14 mouse cellular contexts compared by ENCODE assay signal in the genomic region with DNA sequence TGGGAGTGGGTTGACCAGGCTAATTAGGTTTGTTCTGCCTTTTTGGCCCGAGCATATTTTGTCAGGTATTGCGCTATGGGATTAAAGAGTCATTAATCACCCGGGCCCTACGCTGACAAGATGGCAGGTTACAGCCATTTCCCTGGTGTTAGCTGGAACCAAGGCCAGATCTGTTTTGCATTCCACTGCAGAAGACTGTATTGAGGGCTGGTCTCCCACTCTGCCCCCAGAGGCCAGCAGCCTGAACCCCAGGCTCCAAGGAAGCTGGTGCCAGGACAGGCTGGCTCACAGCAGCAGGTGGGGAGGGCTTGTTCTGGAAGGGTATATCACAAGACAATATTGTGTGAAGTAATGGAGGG.
DNase-seq lines count a peak whose midpoint lies in the region; ATAC-seq and TF ChIP-seq lines count a peak whose summit lies in the region.
"Had no signal": no experiment of that assay in that cellular context is flagged by ENCODE, and none has a peak within 500 bp of the region (broad histone marks: within the 10 kb centered on the region; RNA-seq: fewer than 3 reads in every experiment).

No protein-coding gene starts in this region.

- H3K4me3 ChIP-seq in kidney, embryonic 16.5 days (ENCODE audit: low read length): no peak overlapping the region
- H3K4me3 ChIP-seq in forebrain, embryonic 14.5 days (ENCODE audit: low read depth, low read length): no peak overlapping the region
- no peak overlapping the region for H3K4me3 ChIP-seq in hindbrain, postnatal 0 days (ENCODE audit: low read length)
- H3K4me3 ChIP-seq in heart, adult 2 months: no peak overlapping the region
- H3K4me3 ChIP-seq: embryonic facial prominence, embryonic 12.5 days; heart, embryonic 10.5 days had no signal

- no peaks in the 10 kb centered on the region for H3K79me2 ChIP-seq in heart, adult 2 months (replicated peaks; ENCODE audit: control insufficient read depth, insufficient read depth, low read length)

- no peak overlapping the region for H3K9ac ChIP-seq in kidney, embryonic 16.5 days (replicated peaks; ENCODE audit: low read length)
- no peak overlapping the region for H3K9ac ChIP-seq in forebrain, embryonic 14.5 days (ENCODE audit: low read length)
- H3K9ac ChIP-seq in hindbrain, postnatal 0 days (replicated peaks; ENCODE audit: low read length): no peak overlapping the region
- no peak overlapping the region for H3K9ac ChIP-seq in heart, adult 2 months (ENCODE audit: low read depth, low read length)
- H3K9ac ChIP-seq: embryonic facial prominence, embryonic 12.5 days; liver, embryonic 14.5 days had no signal

- intact Hi-C loops in heart, adult 2 months (cut with DNase I): no loop called here

- H3K9me3 ChIP-seq in kidney, embryonic 16.5 days (ENCODE audit: low read length): peaks cover 4% of the 10 kb centered on the region; the same call in 1 of the 2 replicates
- peaks cover 3% of the 10 kb centered on the region; the same call in 1 of the 2 replicates for H3K9me3 ChIP-seq in forebrain, embryonic 14.5 days (replicated peaks; ENCODE audit: control insufficient read depth, low read length)
- no peaks in the 10 kb centered on the region for H3K9me3 ChIP-seq in hindbrain, postnatal 0 days (ENCODE audit: low read length)
- H3K9me3 ChIP-seq: embryonic facial prominence, embryonic 12.5 days; heart, embryonic 10.5 days had no signal

- no peak overlapping the region for H3K27ac ChIP-seq in kidney, embryonic 16.5 days (ENCODE audit: low read length)
- H3K27ac ChIP-seq in forebrain, embryonic 14.5 days (ENCODE audit: low read depth, low read length): no peak overlapping the region
- H3K27ac ChIP-seq in hindbrain, postnatal 0 days: no peak overlapping the region
- no peak overlapping the region for H3K27ac ChIP-seq in heart, adult 2 months
- H3K27ac ChIP-seq: embryonic facial prominence, embryonic 12.5 days; heart, embryonic 10.5 days; liver, embryonic 14.5 days had no signal

- no peak for TF ChIP-seq POLR2A in heart, adult 2 months (IDR thresholded peaks at IDR 0.05; ENCODE audit: insufficient read depth, low read depth, low read length)

- H3K4me2 ChIP-seq in kidney, embryonic 16.5 days (replicated peaks; ENCODE audit: low read depth, low read length): no peak overlapping the region
- no peak overlapping the region for H3K4me2 ChIP-seq in forebrain, embryonic 14.5 days (ENCODE audit: low read length)
- no peak overlapping the region for H3K4me2 ChIP-seq in hindbrain, postnatal 0 days (ENCODE audit: low read depth, low read length)
- H3K4me2 ChIP-seq: embryonic facial prominence, embryonic 12.5 days had no signal

- DNase-seq in kidney, adult 9 months: no peak
- no peak for DNase-seq in forebrain, embryonic 14.5 days (ENCODE audit: low spot score)
- DNase-seq in hindbrain, postnatal 0 days (ENCODE audit: low spot score): no peak
- peak; percentile 40 for DNase-seq in retina, embryonic 14.5 days (ENCODE audit: low spot score)
- DNase-seq in layer of hippocampus, adult 18-20 months (ENCODE audit: low spot score in 2 of 2): no peak
- DNase-seq in frontal cortex, postnatal 14 days (ENCODE audit: low spot score in 2 of 2): no peak
- DNase-seq in heart, adult 2 months: no peak
- DNase-seq: adrenal gland, postnatal 36 days; heart, postnatal 36 days; kidney, adult 2 months had no signal

- WGBS in kidney, embryonic 16.5 days: 57% methylated on average over 4 of the region's 4 CpGs
- 0% methylated on average over 4 of the region's 4 CpGs for WGBS in forebrain, embryonic 14.5 days
- WGBS in hindbrain, postnatal 0 days: 19% methylated on average over 4 of the region's 4 CpGs
- 96% methylated on average over 4 of the region's 4 CpGs for WGBS in heart, adult 2 months

- no peak for TF ChIP-seq EP300 in heart, adult 2 months (IDR thresholded peaks at IDR 0.05; ENCODE audit: insufficient read depth, low read depth, low read length)

- TF ChIP-seq CTCF in hindbrain, postnatal 0 days (IDR thresholded peaks at IDR 0.05; ENCODE audit: low read depth): no peak
- TF ChIP-seq CTCF in heart, adult 2 months (IDR thresholded peaks at IDR 0.05): no peak

- peaks cover 4% of the 10 kb centered on the region for H3K4me1 ChIP-seq in kidney, embryonic 16.5 days (ENCODE audit: insufficient read depth, low read length)
- peaks cover 15% of the 10 kb centered on the region for H3K4me1 ChIP-seq in forebrain, embryonic 14.5 days (ENCODE audit: control insufficient read depth, insufficient read depth, low read length)
- no peaks in the 10 kb centered on the region; the same call in 1 of the 2 replicates for H3K4me1 ChIP-seq in hindbrain, postnatal 0 days (ENCODE audit: insufficient read depth, low read length)
- no peaks in the 10 kb centered on the region; the same call in 1 of the 2 replicates for H3K4me1 ChIP-seq in heart, adult 2 months (ENCODE audit: control insufficient read depth, insufficient read depth, low read length)
- H3K4me1 ChIP-seq: embryonic facial prominence, embryonic 12.5 days had no signal

- no peaks in the 10 kb centered on the region for H3K27me3 ChIP-seq in kidney, embryonic 16.5 days (ENCODE audit: insufficient read depth, low read length)
- peaks cover 28% of the 10 kb centered on the region for H3K27me3 ChIP-seq in forebrain, embryonic 14.5 days (replicated peaks; ENCODE audit: control insufficient read depth, insufficient read depth, low read length)
- H3K27me3 ChIP-seq in hindbrain, postnatal 0 days (ENCODE audit: insufficient read depth, low read length): peaks cover 26% of the 10 kb centered on the region; the same call in 1 of the 2 replicates
- H3K27me3 ChIP-seq in heart, adult 2 months (ENCODE audit: control insufficient read depth, insufficient read depth, low read length): no peaks in the 10 kb centered on the region
- H3K27me3 ChIP-seq: embryonic facial prominence, embryonic 12.5 days had no signal

- no peaks in the 10 kb centered on the region for H3K36me3 ChIP-seq in kidney, embryonic 16.5 days (ENCODE audit: insufficient read depth, low read length)
- no peaks in the 10 kb centered on the region for H3K36me3 ChIP-seq in forebrain, embryonic 14.5 days (ENCODE audit: control insufficient read depth, insufficient read depth, low read length)
- H3K36me3 ChIP-seq in hindbrain, postnatal 0 days (ENCODE audit: insufficient read depth, low read length): no peaks in the 10 kb centered on the region
- no peaks in the 10 kb centered on the region for H3K36me3 ChIP-seq in heart, adult 2 months (ENCODE audit: control insufficient read depth, insufficient read depth, low read length)
- H3K36me3 ChIP-seq: embryonic facial prominence, embryonic 12.5 days; heart, embryonic 10.5 days had no signal

- peak; percentile 41; the same call in 1 of the 2 replicates for ATAC-seq in kidney, embryonic 16.5 days (ENCODE audit: low FRiP score, low TSS enrichment)
- ATAC-seq in forebrain, embryonic 14.5 days: peak; percentile 57
- 0 out of 2 replicates have a peak, but pooled peaks have one; percentile 53 for ATAC-seq in hindbrain, postnatal 0 days
